Mouse (Mus musculus): ENCODE results near the gene Enpp6. TPM values are rescaled to one million over a fixed set of nuclear protein-coding genes. Genes with fewer than 3 reads are reported as not detected.

Gene Enpp6
- polyA plus RNA-seq, 2 experiments from 2014 or later = 0.46 to 0.96 TPM

GRCm38 (mm10) chr8:47067121-47067520 lies 80.4 kb downstream of the Enpp6 start:
- no peak for ATAC-seq

- no peak for ATAC-seq
These were observed 82.9 kb downstream of the Enpp6 start for GRCm38 (mm10) chr8:47069634-47070033.

GRCm38 (mm10) chr8:47072001-47072400 lies 85.3 kb downstream of the Enpp6 start:
- no peak for ATAC-seq

- ATAC-seq = no peak
These were observed 89.4 kb downstream of the Enpp6 start for GRCm38 (mm10) chr8:47075941-47076555.

GRCm38 (mm10) chr8:47080037-47080436 lies 93.3 kb downstream of the Enpp6 start:
- ATAC-seq = no peak

- ATAC-seq = no peak
These were observed 95.7 kb downstream of the Enpp6 start for GRCm38 (mm10) chr8:47082201-47083027.

- ATAC-seq = no peak
These were observed 103.3 kb downstream of the Enpp6 start for GRCm38 (mm10) chr8:47090021-47090420.

GRCm38 (mm10) chr8:47105617-47106016 lies 118.9 kb downstream of the Enpp6 start:
- ATAC-seq = peak; percentile 53

- no peak for ATAC-seq
These were observed 127.6 kb downstream of the Enpp6 start for GRCm38 (mm10) chr8:47114133-47114796.

- no peak for ATAC-seq
These were observed 130.6 kb downstream of the Enpp6 start for GRCm38 (mm10) chr8:47117336-47117735.

GRCm38 (mm10) chr8:47119895-47120294 lies 133.2 kb downstream of the Enpp6 start:
- ATAC-seq = no peak

- ATAC-seq = no peak
These were observed 142.2 kb downstream of the Enpp6 start for GRCm38 (mm10) chr8:47128859-47129258.

- no peak for ATAC-seq
These were observed 146.7 kb downstream of the Enpp6 start for GRCm38 (mm10) chr8:47133381-47133780.

- no peak for ATAC-seq
These were observed 148.0 kb downstream of the Enpp6 start for GRCm38 (mm10) chr8:47134736-47135135.

GRCm38 (mm10) chr8:47135586-47135985 lies 148.9 kb downstream of the Enpp6 start:
- no peak for ATAC-seq

GRCm38 (mm10) chr8:47136047-47136446 lies 149.4 kb downstream of the Enpp6 start:
- ATAC-seq = no peak

GRCm38 (mm10) chr8:47145258-47145657 lies 158.6 kb downstream of the Enpp6 start:
- ATAC-seq = no peak

Other genes starting within 250 kb of the Enpp6 start
- gene Irf2, start 247.2 kb upstream of the Enpp6 start, polyA plus RNA-seq (2017; shearing (Covaris generic)) = 100 to 1,000 TPM; 244 to 267 TPM